Mouse (Mus musculus): Measurements from ENCODE around the gene Igsf9b. TPM values are rescaled to one million over a fixed set of nuclear protein-coding genes. Genes with fewer than 3 reads are reported as not detected.
A peak's percentile ranks its signal among the peaks of the same experiment; 100 is the strongest.

Gene Igsf9b
- total and polyA plus RNA-seq, 2 experiments from 2014 or later: 19.3 to 83.3 TPM

GRCm38 (mm10) chr9:27308045-27308444, 9.0 kb downstream of the Igsf9b start:
- Histone ChIP-seq H3K27ac (ENCODE audit: low read depth, low read length) (peak overlapping the region; percentile 90), H3K27me3 (ENCODE audit: insufficient read depth, low read length) (no peaks in the 10 kb centered on the region), H3K36me3 (ENCODE audit: insufficient read depth, low read length) (0 out of 2 replicates have a peak, but pooled peaks cover 6% of the 10 kb centered on the region), H3K4me2 (ENCODE audit: low read depth, low read length, poor library complexity, severe bottlenecking) (peak overlapping the region; percentile 26; the same call in 1 of the 2 replicates), H3K9me3 (ENCODE audit: low read length) (no peaks in the 10 kb centered on the region), H3K4me1 (ENCODE audit: insufficient read depth, low read length) (peaks cover 44% of the 10 kb centered on the region), H3K4me3 (ENCODE audit: low read depth, low read length) (no peak overlapping the region), H3K9ac (replicated peaks; ENCODE audit: low read length, poor library complexity, severe bottlenecking) (peak overlapping the region; percentile 52)
- 31% methylated on average over 7 of the region's 7 CpGs for WGBS
- DNase-seq (ENCODE audit: low spot score) (no peak), ATAC-seq (ENCODE audit: low FRiP score) (peak; percentile 2; the same call in 1 of the 2 replicates)
- TF ChIP-seq CTCF (IDR thresholded peaks at IDR 0.05): no peak

DNA sequence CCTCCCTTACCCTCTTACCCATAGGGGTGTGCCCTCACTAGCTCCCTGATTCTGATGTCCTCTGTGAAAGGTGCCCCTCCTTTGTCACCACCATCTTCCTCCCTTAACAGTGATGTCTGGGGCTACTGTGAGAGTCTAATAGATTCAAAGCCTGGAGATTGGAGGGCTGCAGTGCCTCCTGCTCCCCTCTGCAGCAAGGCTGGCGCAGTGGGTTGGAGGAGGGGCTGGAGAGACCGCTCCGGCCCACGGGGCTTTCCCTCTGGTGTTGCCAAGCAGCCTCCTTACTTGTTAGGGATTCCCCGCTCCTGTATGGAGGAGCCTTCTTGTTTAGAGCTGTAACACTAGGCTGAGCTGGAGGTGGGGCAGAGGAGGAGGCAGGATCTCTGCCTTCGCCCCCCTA, 9.6 kb downstream of the Igsf9b start:
- H3K9me3 ChIP-seq (ENCODE audit: low read length): no peaks in the 10 kb centered on the region
- ATAC-seq (ENCODE audit: low FRiP score) (peak; percentile 78), DNase-seq (ENCODE audit: low spot score) (peak; percentile 85)
- TF ChIP-seq CTCF (IDR thresholded peaks at IDR 0.05): peak; percentile 77
- no peak overlapping the region for H3K4me3 ChIP-seq (ENCODE audit: low read depth, low read length)
- H3K36me3 ChIP-seq (ENCODE audit: insufficient read depth, low read length): 0 out of 2 replicates have a peak, but pooled peaks cover 10% of the 10 kb centered on the region
- H3K4me1 ChIP-seq (ENCODE audit: insufficient read depth, low read length): peaks cover 40% of the 10 kb centered on the region
- H3K4me2 ChIP-seq (ENCODE audit: low read depth, low read length, poor library complexity, severe bottlenecking): peak overlapping the region; percentile 26; the same call in 1 of the 2 replicates
- H3K9ac ChIP-seq (replicated peaks; ENCODE audit: low read length, poor library complexity, severe bottlenecking): peak overlapping the region; percentile 52
- WGBS: 8% methylated on average over 6 of the region's 6 CpGs
- H3K27ac ChIP-seq (ENCODE audit: low read depth, low read length): peak overlapping the region; percentile 90
- no peaks in the 10 kb centered on the region for H3K27me3 ChIP-seq (ENCODE audit: insufficient read depth, low read length)

- WGBS: 69% methylated on average over 4 of the region's 4 CpGs
- Histone ChIP-seq H3K4me3 (ENCODE audit: low read depth, low read length) (no peak overlapping the region), H3K9ac (replicated peaks; ENCODE audit: low read length, poor library complexity, severe bottlenecking) (no peak overlapping the region), H3K4me1 (ENCODE audit: insufficient read depth, low read length) (peaks cover 29% of the 10 kb centered on the region), H3K36me3 (ENCODE audit: insufficient read depth, low read length) (peaks cover 11% of the 10 kb centered on the region), H3K27me3 (ENCODE audit: insufficient read depth, low read length) (no peaks in the 10 kb centered on the region), H3K9me3 (ENCODE audit: low read length) (no peaks in the 10 kb centered on the region), H3K27ac (ENCODE audit: low read depth, low read length) (no peak overlapping the region), H3K4me2 (ENCODE audit: low read depth, low read length, poor library complexity, severe bottlenecking) (no peak overlapping the region)
- no peak for TF ChIP-seq CTCF (IDR thresholded peaks at IDR 0.05)
- ATAC-seq (ENCODE audit: low FRiP score) (no peak), DNase-seq (ENCODE audit: low spot score) (no peak)
Measured at GRCm38 (mm10) chr9:27310005-27310404, 11.0 kb downstream of the Igsf9b start.

GRCm38 (mm10) chr9:27313427-27313826, 14.4 kb downstream of the Igsf9b start:
- TF ChIP-seq CTCF (IDR thresholded peaks at IDR 0.05): no peak
- Histone ChIP-seq H3K27ac (ENCODE audit: low read depth, low read length) (no peak overlapping the region), H3K4me2 (ENCODE audit: low read depth, low read length, poor library complexity, severe bottlenecking) (no peak overlapping the region), H3K27me3 (ENCODE audit: insufficient read depth, low read length) (no peaks in the 10 kb centered on the region), H3K4me3 (ENCODE audit: low read depth, low read length) (no peak overlapping the region), H3K9ac (replicated peaks; ENCODE audit: low read length, poor library complexity, severe bottlenecking) (no peak overlapping the region), H3K9me3 (ENCODE audit: low read length) (no peaks in the 10 kb centered on the region), H3K4me1 (ENCODE audit: insufficient read depth, low read length) (peaks cover 8% of the 10 kb centered on the region), H3K36me3 (ENCODE audit: insufficient read depth, low read length) (peaks cover 31% of the 10 kb centered on the region)
- 95% methylated on average over 5 of the region's 5 CpGs for WGBS
- DNase-seq (ENCODE audit: low spot score): no peak
- ATAC-seq (ENCODE audit: low FRiP score): no peak

DNA sequence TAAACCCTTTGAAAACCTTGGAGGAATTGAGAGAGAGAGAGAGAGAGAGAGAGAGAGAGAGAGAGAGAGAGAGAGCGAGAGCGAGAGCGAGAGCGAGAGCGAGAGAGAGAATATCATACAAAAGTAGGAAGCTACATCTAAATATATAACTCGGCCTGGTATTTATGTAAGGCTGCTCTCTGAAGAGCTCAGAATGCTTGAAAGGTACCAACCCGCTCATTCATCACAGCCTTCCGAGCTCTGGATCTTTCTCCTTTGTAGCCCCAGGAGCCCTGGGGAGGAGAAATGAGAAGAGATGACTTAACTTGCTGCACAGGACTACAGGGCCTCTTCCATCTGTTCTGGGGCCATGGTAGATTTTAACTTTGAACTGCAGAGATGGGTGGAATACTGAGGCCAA, 22.3 kb downstream of the Igsf9b start:
- WGBS: 90% methylated on average over 8 of the region's 8 CpGs

DNA sequence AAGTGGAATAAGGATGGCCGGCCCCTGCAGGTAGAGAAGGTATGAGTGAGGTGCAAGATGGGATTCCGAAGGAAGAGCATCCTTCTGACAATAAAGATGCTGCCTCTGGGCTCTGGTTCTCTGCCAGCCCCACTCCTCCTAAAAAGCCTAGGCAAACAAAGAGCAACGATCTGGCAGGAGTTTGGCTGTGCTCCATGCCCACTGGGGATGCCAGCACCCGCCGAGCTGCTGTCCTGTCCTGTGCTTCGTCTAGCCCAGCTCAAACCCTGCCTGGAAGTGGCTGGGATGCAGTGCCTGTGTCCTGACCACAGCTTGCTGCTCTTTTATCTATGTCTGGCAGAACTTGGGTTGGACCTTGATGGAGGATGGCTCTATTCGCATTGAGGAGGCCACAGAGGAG, 23.3 kb downstream of the Igsf9b start:
- no peaks in the 10 kb centered on the region for H3K27me3 ChIP-seq (ENCODE audit: insufficient read depth, low read length)
- no peaks in the 10 kb centered on the region for H3K4me1 ChIP-seq (ENCODE audit: insufficient read depth, low read length)
- DNase-seq (ENCODE audit: low spot score): peak; percentile 58
- no peak for ATAC-seq (ENCODE audit: low FRiP score)
- H3K9ac ChIP-seq (replicated peaks; ENCODE audit: low read length, poor library complexity, severe bottlenecking): no peak overlapping the region
- no peak overlapping the region for H3K4me3 ChIP-seq (ENCODE audit: low read depth, low read length)
- peaks cover 63% of the 10 kb centered on the region for H3K36me3 ChIP-seq (ENCODE audit: insufficient read depth, low read length)
- TF ChIP-seq CTCF (IDR thresholded peaks at IDR 0.05): no peak
- no peak overlapping the region for H3K4me2 ChIP-seq (ENCODE audit: low read depth, low read length, poor library complexity, severe bottlenecking)
- no peaks in the 10 kb centered on the region for H3K9me3 ChIP-seq (ENCODE audit: low read length)
- H3K27ac ChIP-seq (ENCODE audit: low read depth, low read length): no peak overlapping the region
- 71% methylated on average over 7 of the region's 7 CpGs for WGBS

More for the DNA sequence above, 22.3 kb downstream of the Igsf9b start:
- DNase-seq (ENCODE audit: low spot score) (no peak), ATAC-seq (ENCODE audit: low FRiP score) (no peak)
- Histone ChIP-seq H3K27me3 (ENCODE audit: insufficient read depth, low read length) (no peaks in the 10 kb centered on the region), H3K4me2 (ENCODE audit: low read depth, low read length, poor library complexity, severe bottlenecking) (no peak overlapping the region), H3K4me3 (ENCODE audit: low read depth, low read length) (no peak overlapping the region), H3K9me3 (ENCODE audit: low read length) (no peaks in the 10 kb centered on the region), H3K4me1 (ENCODE audit: insufficient read depth, low read length) (no peaks in the 10 kb centered on the region), H3K9ac (replicated peaks; ENCODE audit: low read length, poor library complexity, severe bottlenecking) (no peak overlapping the region), H3K36me3 (ENCODE audit: insufficient read depth, low read length) (peaks cover 57% of the 10 kb centered on the region), H3K27ac (ENCODE audit: low read depth, low read length) (no peak overlapping the region; the same call in 1 of the 2 replicates)
- TF ChIP-seq CTCF (IDR thresholded peaks at IDR 0.05): no peak
